Mouse (Mus musculus) MEL (cell line): ENCODE results near the gene Hk3. TPM values are rescaled to one million over a fixed set of nuclear protein-coding genes. Genes with fewer than 3 reads are reported as not detected.

Experiments
- DNase-seq: peaks from one replicate; pipeline ENCODE4 v3.0.0; 2011; ENCODE audit warnings: low read depth, low spot score
- H3K27ac ChIP-seq: 2 replicates; pipeline ENCODE4 v1.5.1; 2012; ENCODE audit warnings: low read depth, mild to moderate bottlenecking, control low read depth, low read length, moderate library complexity; ENCODE audit not compliant: control insufficient read depth
- H3K27me3 ChIP-seq, 2 experiments: fragments of 150-350 bp in 1 of 2; sonication (generic) in 1 of 2; 2 replicates each; pipeline ENCODE4 v1.6.1; 2012; ENCODE audit warnings: low read length in 2 of 2, mild to moderate bottlenecking in 2 of 2, improper control_type of control experiment in 1 of 2, moderate library complexity in 1 of 2; ENCODE audit not compliant: insufficient read depth in 2 of 2, control insufficient read depth in 1 of 2
- H3K36me3 ChIP-seq, 2 experiments: 2 replicates each; pipeline ENCODE4 v1.6.1; 2012 to 2014; ENCODE audit warnings: low read length in 2 of 2, improper control_type of control experiment in 1 of 2, inconsistent platforms in 1 of 2, mild to moderate bottlenecking in 1 of 2; ENCODE audit not compliant: insufficient read depth in 2 of 2, control insufficient read depth in 1 of 2
- H3K4me1 ChIP-seq, 2 experiments: fragments of 150-350 bp in 1 of 2; sonication (generic) in 1 of 2; 2 replicates each; pipeline ENCODE4 v1.6.1; 2012; ENCODE audit warnings: low read length in 2 of 2, improper control_type of control experiment in 1 of 2, mild to moderate bottlenecking in 1 of 2; ENCODE audit not compliant: insufficient read depth in 2 of 2, control insufficient read depth in 1 of 2
- H3K4me3 ChIP-seq, 2 experiments: fragments of 150-350 bp in 1 of 2; sonication (generic) in 1 of 2; 2 replicates each; pipeline ENCODE4 v1.5.1; 2012; ENCODE audit warnings: low read depth in 2 of 2, low read length in 2 of 2, mild to moderate bottlenecking in 2 of 2, moderate library complexity in 2 of 2, control low read depth in 1 of 2, improper control_type of control experiment in 1 of 2; ENCODE audit not compliant: control insufficient read depth in 1 of 2, insufficient read depth in 1 of 2
- H3K79me2 ChIP-seq: 2 replicates; pipeline ENCODE4 v1.6.1; 2012; ENCODE audit warnings: mild to moderate bottlenecking, low read length, moderate library complexity; ENCODE audit not compliant: control insufficient read depth, poor library complexity, insufficient read depth
- H3K9ac ChIP-seq: 2 replicates; pipeline ENCODE4 v1.6.1; 2012; ENCODE audit warnings: low read depth, mild to moderate bottlenecking, control low read depth, low read length, moderate library complexity; ENCODE audit not compliant: control insufficient read depth, poor library complexity, severe bottlenecking
- H3K9me3 ChIP-seq: fragments of 150-350 bp; sonication (generic); replicated peaks from 2 replicates; pipeline ENCODE4 v1.6.1; 2012; ENCODE audit warnings: mild to moderate bottlenecking, low read length, improper control_type of control experiment, moderate library complexity; ENCODE audit not compliant: insufficient read depth
- CHD2 ChIP-seq: IDR thresholded peaks from 2 replicates; pipeline ENCODE4 v1.6.1; 2011; ENCODE audit warnings: low read length, improper control_type of control experiment
- CTCF ChIP-seq, 3 experiments: IDR thresholded peaks in 2 of 3; conservative IDR thresholded peaks in 1 of 3; 2 replicates each; pipeline ENCODE4 v1.5.1; 2011 to 2012; ENCODE audit warnings: low read length in 3 of 3, low read depth in 2 of 3, mild to moderate bottlenecking in 2 of 3, improper control_type of control experiment in 1 of 3, inconsistent platforms in 1 of 3, mixed read lengths in 1 of 3, moderate library complexity in 1 of 3; ENCODE audit not compliant: control insufficient read depth in 1 of 3, insufficient read depth in 1 of 3, poor library complexity in 1 of 3, severe bottlenecking in 1 of 3
- E2F4 ChIP-seq: IDR thresholded peaks from 2 replicates; pipeline ENCODE4 v1.6.1; 2011; ENCODE audit warnings: low read depth, low read length, improper control_type of control experiment, borderline replicate concordance
- ELF1 ChIP-seq: IDR thresholded peaks from 2 replicates; pipeline ENCODE4 v1.6.1; 2014; ENCODE audit warnings: low read depth, mild to moderate bottlenecking, inconsistent platforms, low read length, improper control_type of control experiment, moderate library complexity
- EP300 ChIP-seq, 2 experiments: IDR thresholded peaks; 2 replicates each; pipeline ENCODE4 v1.6.1; 2011; ENCODE audit warnings: improper control_type of control experiment in 2 of 2, low read length in 2 of 2, low read depth in 1 of 2, mild to moderate bottlenecking in 1 of 2
- ETS1 ChIP-seq: IDR thresholded peaks from 2 replicates; pipeline ENCODE4 v1.6.1; 2012; ENCODE audit warnings: low read depth, mild to moderate bottlenecking, inconsistent platforms, low read length, improper control_type of control experiment, moderate library complexity
- MAX ChIP-seq: IDR thresholded peaks from 2 replicates; pipeline ENCODE4 v1.6.1; 2011; ENCODE audit warnings: low read length, improper control_type of control experiment
- MAZ ChIP-seq: IDR thresholded peaks from 2 replicates; pipeline ENCODE4 v1.6.1; 2012; ENCODE audit warnings: low read depth, mild to moderate bottlenecking, inconsistent platforms, low read length, improper control_type of control experiment
- MXI1 ChIP-seq: IDR thresholded peaks from 2 replicates; pipeline ENCODE4 v1.6.1; 2011; ENCODE audit warnings: mild to moderate bottlenecking, low read depth, low read length, improper control_type of control experiment
- MYC ChIP-seq: IDR thresholded peaks from 2 replicates; pipeline ENCODE4 v1.6.1; 2011; ENCODE audit warnings: low read depth, mild to moderate bottlenecking, low read length, improper control_type of control experiment, moderate library complexity
- POLR2A ChIP-seq, 2 experiments: IDR thresholded peaks; 2 replicates each; pipeline ENCODE4 v1.6.1; 2011 to 2012; ENCODE audit warnings: low read length in 2 of 2, mild to moderate bottlenecking in 2 of 2, control low read depth in 1 of 2, improper control_type of control experiment in 1 of 2, low read depth in 1 of 2, moderate library complexity in 1 of 2; ENCODE audit not compliant: control insufficient read depth in 1 of 2, insufficient read depth in 1 of 2, poor library complexity in 1 of 2
- POLR2AphosphoS2 ChIP-seq: IDR thresholded peaks from 2 replicates; pipeline ENCODE4 v1.6.1; 2011; ENCODE audit warnings: low read length, improper control_type of control experiment
- POLR2AphosphoS5 ChIP-seq: IDR thresholded peaks from 2 replicates; pipeline ENCODE4 v1.6.1; 2012; ENCODE audit warnings: low read depth, borderline replicate concordance, mild to moderate bottlenecking, inconsistent platforms, low read length, moderate library complexity, mixed read lengths
- RAD21 ChIP-seq: IDR thresholded peaks from 2 replicates; pipeline ENCODE4 v1.6.1; 2011; ENCODE audit warnings: mild to moderate bottlenecking, low read depth, low read length, improper control_type of control experiment
- UBTF ChIP-seq: IDR thresholded peaks from 2 replicates; pipeline ENCODE4 v1.6.1; 2012; ENCODE audit warnings: low read depth, mild to moderate bottlenecking, inconsistent platforms, low read length, improper control_type of control experiment, moderate library complexity, borderline replicate concordance; ENCODE audit not compliant: insufficient read depth
- USF1 ChIP-seq: IDR thresholded peaks from 2 replicates; pipeline ENCODE4 v1.6.1; 2014; ENCODE audit warnings: low read depth, mild to moderate bottlenecking, inconsistent platforms, low read length, improper control_type of control experiment, moderate library complexity
- ZNF384 ChIP-seq: IDR thresholded peaks from 2 replicates; pipeline ENCODE4 v1.6.1; 2012; ENCODE audit warnings: low read depth, mild to moderate bottlenecking, inconsistent platforms, low read length, improper control_type of control experiment
- polyA plus RNA-seq, 2 experiments: library from polyadenylated mRNA; stranded (reverse) in 1 of 2; unstranded in 1 of 2; fragments of >175 nt in 1 of 2; fragments of >200 nt in 1 of 2; gene quantifications; 2 replicates each; pipeline versions ENCODE4 v1.2.1 to v1.2.4; 2012; ENCODE audit warnings: low replicate concordance in 2 of 2, low read depth in 1 of 2; ENCODE audit not compliant: insufficient read length in 2 of 2, insufficient read depth in 1 of 2, missing spikeins in 1 of 2
- total RNA-seq: library from RNA; depleted of rRNA; stranded (reverse); fragments of 300-350 nt; gene quantifications from 2 replicates; pipeline ENCODE4 v1.2.3, GENCODE M21; 2012

Hk3 gene
- total and polyA plus RNA-seq, 3 experiments: not detected

DNA sequence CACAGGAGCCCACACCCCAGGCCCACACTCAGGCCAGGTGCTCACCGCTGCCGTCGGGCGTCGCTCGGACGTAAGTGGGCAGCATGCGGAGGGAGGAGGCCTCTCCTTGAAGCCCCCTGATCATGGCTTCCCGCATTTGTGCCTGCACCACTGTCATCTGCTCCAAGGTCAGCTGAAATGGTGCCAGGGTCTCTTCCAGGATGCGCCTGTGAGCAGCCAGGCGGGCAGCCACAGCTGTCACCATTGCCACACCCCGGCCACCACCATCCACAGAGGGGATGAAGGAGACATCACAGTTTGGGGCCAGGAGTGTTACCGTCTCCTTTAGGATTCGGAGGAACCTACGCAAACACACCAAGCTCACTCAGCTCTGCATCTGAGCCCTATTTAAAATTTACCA is 10.1 kb downstream of the Hk3 start:
- Histone ChIP-seq H3K27me3 (no peaks in the 10 kb centered on the region), H3K36me3 (no peaks in the 10 kb centered on the region), H3K4me3 (no peak overlapping the region), H3K9ac (no peak overlapping the region), H3K79me2 (no peaks in the 10 kb centered on the region), H3K4me1 (no peaks in the 10 kb centered on the region), H3K27ac (no peak overlapping the region), H3K9me3 (no peaks in the 10 kb centered on the region)
- TF ChIP-seq UBTF (no peak), EP300 (IDR thresholded peaks at IDR 0.05; ENCODE audit: low read depth in 1 of 2, low read length in 2 of 2) (no peak), MYC (no peak), POLR2AphosphoS5 (no peak), POLR2AphosphoS2 (no peak), ZNF384 (no peak)
- no peak for DNase-seq

DNA sequence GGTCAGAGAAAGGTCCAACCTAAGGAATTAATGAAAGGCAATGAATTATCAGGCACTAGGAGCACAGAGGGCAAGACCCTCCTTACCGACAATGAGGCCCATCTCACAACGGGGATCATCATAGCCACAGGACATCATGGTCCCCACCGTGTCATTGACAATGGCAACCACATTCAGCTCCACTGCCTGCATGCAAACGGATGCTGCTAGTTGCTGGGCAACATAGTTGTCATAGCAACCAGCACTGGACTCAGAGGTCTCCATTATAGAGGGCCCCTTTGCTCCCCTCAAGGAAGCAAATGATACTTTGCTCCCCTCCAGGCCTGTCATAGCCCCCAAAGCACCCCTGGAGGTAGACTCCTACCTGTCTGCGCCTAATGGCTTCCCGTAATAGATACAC is 12.6 kb downstream of the Hk3 start:
- H3K27ac ChIP-seq: no peak overlapping the region
- H3K27me3 ChIP-seq: no peaks in the 10 kb centered on the region
- H3K9ac ChIP-seq: no peak overlapping the region
- H3K9me3 ChIP-seq: no peaks in the 10 kb centered on the region
- H3K4me3 ChIP-seq: no peak overlapping the region
- TF ChIP-seq RAD21 (no peak), CTCF (IDR thresholded peaks at IDR 0.05 in 2 of 3, conservative IDR thresholded peaks at IDR 0.05 in 1 of 3; ENCODE audit: control insufficient read depth in 1 of 3, insufficient read depth in 1 of 3, low read depth in 2 of 3, low read length in 3 of 3, poor library complexity in 1 of 3, severe bottlenecking in 1 of 3) (no peak), MXI1 (no peak), CHD2 (no peak), MAX (no peak), ELF1 (no peak), USF1 (no peak), POLR2A (IDR thresholded peaks at IDR 0.05; ENCODE audit: control insufficient read depth in 1 of 2, insufficient read depth in 1 of 2, low read depth in 1 of 2, low read length in 2 of 2, poor library complexity in 1 of 2) (no peak)
- TF ChIP-seq, all 39 proteins: peak for 0
- no peaks in the 10 kb centered on the region for H3K36me3 ChIP-seq
- no peaks in the 10 kb centered on the region for H3K4me1 ChIP-seq
- no peaks in the 10 kb centered on the region for H3K79me2 ChIP-seq
- DNase-seq: no peak

DNA sequence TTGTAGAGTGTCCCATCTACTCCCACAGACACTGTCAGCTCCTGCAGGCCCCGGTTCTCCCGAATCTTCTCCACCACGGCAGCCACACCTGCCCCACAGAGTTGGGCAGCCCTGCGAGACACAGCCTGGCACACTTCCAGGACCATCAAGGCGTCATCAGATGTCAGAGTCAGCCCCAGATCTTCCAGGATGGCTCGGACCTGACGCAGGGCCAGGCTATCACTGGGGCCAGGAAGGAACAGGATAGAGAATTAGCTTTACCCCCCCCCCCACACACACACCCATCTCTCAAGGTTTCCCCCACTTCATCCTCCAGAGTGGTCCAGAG is 14.8 kb downstream of the Hk3 start:
- no peaks in the 10 kb centered on the region for H3K27me3 ChIP-seq
- no peak overlapping the region for H3K27ac ChIP-seq
- TF ChIP-seq MAZ (no peak), MXI1 (no peak), ETS1 (no peak), USF1 (no peak), E2F4 (no peak)
- no peak overlapping the region for H3K9ac ChIP-seq
- no peak overlapping the region for H3K4me3 ChIP-seq
- no peaks in the 10 kb centered on the region for H3K9me3 ChIP-seq
- no peaks in the 10 kb centered on the region for H3K4me1 ChIP-seq
- H3K79me2 ChIP-seq: no peaks in the 10 kb centered on the region
- DNase-seq: no peak
- no peaks in the 10 kb centered on the region for H3K36me3 ChIP-seq
